Mouse (Mus musculus): ENCODE measurements around the gene Gm20905. TPM values are rescaled to one million over a fixed set of nuclear protein-coding genes. Genes with fewer than 3 reads are reported as not detected.
"Not testable (repeated sequence)": the region's sequence is repeated elsewhere in the genome, so short reads cannot be mapped to it uniquely, and the experiment has no call there.

Gene Gm20905
- not detected for total RNA-seq (2021)
- long read RNA-seq, experiment 1: 0 reads
- long read RNA-seq, experiment 2: 0 reads

- DNase-seq (ENCODE audit: low spot score in 2 of 2): not testable (repeated sequence)
Measured at GRCm38 (mm10) chrY:37259503-37259902, at the start of gene Gm20905. Gene Gm20905 (minus strand): TSS chrY:37259603.

Measured in gastrocnemius, postnatal 4 days (tissue).